Mouse (Mus musculus) liver, adult 2 months (tissue): ENCODE results near the gene Lasp1. TPM values are rescaled to one million over a fixed set of nuclear protein-coding genes. Genes with fewer than 3 reads are reported as not detected.

Source experiments
- DNase-seq: peaks from one replicate; pipeline ENCODE4 v3.0.0-alpha.2; 2011; ENCODE audit warnings: low read depth, low spot score; ENCODE audit errors: extremely low read depth
- H3K27ac ChIP-seq: fragments of 200-500 bp; replicated peaks from 2 replicates; pipeline ENCODE4 v1.5.1; 2012; ENCODE audit warnings: low read depth, mild to moderate bottlenecking, control low read depth, inconsistent platforms, low read length; ENCODE audit not compliant: insufficient read depth
- H3K27me3 ChIP-seq: fragments of 200-500 bp; 2 replicates; pipeline ENCODE4 v1.6.1; 2012; ENCODE audit warnings: mild to moderate bottlenecking, moderate library complexity, low read length, inconsistent platforms; ENCODE audit not compliant: control insufficient read depth, insufficient read depth
- H3K36me3 ChIP-seq: fragments of 200-500 bp; 2 replicates; pipeline ENCODE4 v1.6.1; 2012; ENCODE audit warnings: low read length, inconsistent platforms; ENCODE audit not compliant: control insufficient read depth, insufficient read depth
- H3K4me1 ChIP-seq: fragments of 200-500 bp; 2 replicates; pipeline ENCODE4 v1.6.1; 2011; ENCODE audit warnings: low read length; ENCODE audit not compliant: control insufficient read depth, insufficient read depth
- H3K4me3 ChIP-seq: fragments of 200-500 bp; 2 replicates; pipeline ENCODE4 v1.5.1; 2011; ENCODE audit warnings: low read depth, mild to moderate bottlenecking, control low read depth, low read length, moderate library complexity; ENCODE audit not compliant: insufficient read depth
- H3K79me2 ChIP-seq: fragments of 200-500 bp; 2 replicates; pipeline ENCODE4 v1.6.1; 2012; ENCODE audit warnings: inconsistent platforms, mild to moderate bottlenecking, low read length, moderate library complexity; ENCODE audit not compliant: control insufficient read depth, insufficient read depth
- H3K9ac ChIP-seq: fragments of 200-500 bp; 2 replicates; pipeline ENCODE4 v1.6.1; 2012; ENCODE audit warnings: low read depth, mild to moderate bottlenecking, control low read depth, inconsistent platforms, low read length
- CTCF ChIP-seq: fragments of 200-500 bp; IDR thresholded peaks from 2 replicates; pipeline ENCODE4 v1.5.1; 2011; ENCODE audit warnings: low read depth, low read length, control low read depth
- POLR2A ChIP-seq: fragments of 200-500 bp; IDR thresholded peaks from 2 replicates; pipeline ENCODE4 v1.6.1; 2011; ENCODE audit warnings: low read length, control low read depth; ENCODE audit not compliant: insufficient read depth; ENCODE audit errors: extremely low read depth
- WGBS: fragments of 180-500 bp; shearing (Covaris S2); methylation state at CpG from one replicate; pipeline ENCODE4 v1.1.7; 2018; 5-methylcytosine and 5-hydroxymethylcytosine counted together
- polyA plus RNA-seq: library from polyadenylated mRNA; depleted of rRNA; stranded (reverse); fragments of >200 nt; gene quantifications from 2 replicates; pipeline ENCODE4 v1.2.3, GENCODE M21; 2012; rRNA removed
- total RNA-seq: library from RNA; depleted of rRNA; stranded (reverse); fragments of >200 nt; gene quantifications from 2 replicates; pipeline ENCODE4 v1.2.3, GENCODE M21; 2014; rRNA removed

Gene Lasp1
- total and polyA plus RNA-seq, 2 experiments, result 23.3 to 80.5 TPM

DNA sequence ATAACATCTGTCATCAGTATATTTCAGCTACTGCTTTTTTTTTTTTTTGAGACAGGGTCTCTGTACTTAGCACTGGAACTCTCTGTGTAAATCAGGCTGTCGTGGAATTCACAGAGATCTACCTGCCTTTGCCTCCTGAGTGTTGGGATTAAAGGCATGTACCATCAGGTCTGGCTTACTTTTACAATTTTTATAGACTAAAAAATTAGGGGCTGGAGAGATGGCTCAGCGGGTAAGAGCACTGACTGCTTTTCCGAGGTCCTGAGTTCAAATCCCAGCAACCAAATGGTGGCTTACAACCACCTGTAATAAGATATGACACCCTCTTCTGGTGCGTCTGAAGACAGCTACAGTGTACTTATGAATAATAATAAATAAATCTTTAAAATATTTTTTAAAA is 81.6 kb downstream of the Lasp1 start:
- no peaks in the 10 kb centered on the region for H3K36me3 ChIP-seq
- H3K27ac ChIP-seq, result no peak overlapping the region
- H3K9ac ChIP-seq, result no peak overlapping the region
- TF ChIP-seq CTCF (no peak), POLR2A (no peak)
- H3K79me2 ChIP-seq, result no peaks in the 10 kb centered on the region
- H3K4me3 ChIP-seq, result no peak overlapping the region
- no peaks in the 10 kb centered on the region for H3K27me3 ChIP-seq
- WGBS, result 96% methylated on average over 4 of the region's 4 CpGs
- no peak for DNase-seq
- no peaks in the 10 kb centered on the region for H3K4me1 ChIP-seq

DNA sequence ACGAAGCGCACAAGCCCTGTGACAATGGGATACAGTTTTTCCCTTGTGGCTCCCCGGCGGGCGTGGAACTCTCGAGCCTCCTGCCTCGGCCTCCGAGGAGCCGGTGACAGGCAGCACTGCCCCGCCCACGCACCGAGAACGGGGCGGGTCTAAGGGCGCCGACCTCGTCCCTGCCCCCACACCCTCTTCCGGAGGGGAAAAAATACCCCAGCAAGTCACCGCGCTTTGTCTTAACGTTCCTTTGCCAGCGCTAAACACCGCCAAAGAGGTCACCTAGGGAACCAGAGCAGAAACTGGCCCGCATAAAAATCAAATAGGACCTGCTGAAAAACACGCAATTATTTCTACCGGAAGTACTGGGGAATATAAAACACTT is 84.7 kb downstream of the Lasp1 start:
- Histone ChIP-seq H3K27ac (peak overlapping the region; percentile 97), H3K36me3 (no peaks in the 10 kb centered on the region), H3K4me3 (peak overlapping the region; percentile 82), H3K4me1 (no peaks in the 10 kb centered on the region), H3K9ac (peak overlapping the region; percentile 84), H3K27me3 (no peaks in the 10 kb centered on the region), H3K79me2 (no peaks in the 10 kb centered on the region)
- 3% methylated on average over 26 of the region's 26 CpGs for WGBS
- TF ChIP-seq POLR2A, result no peak
- TF ChIP-seq CTCF, result no peak
- DNase-seq, result no peak

DNA sequence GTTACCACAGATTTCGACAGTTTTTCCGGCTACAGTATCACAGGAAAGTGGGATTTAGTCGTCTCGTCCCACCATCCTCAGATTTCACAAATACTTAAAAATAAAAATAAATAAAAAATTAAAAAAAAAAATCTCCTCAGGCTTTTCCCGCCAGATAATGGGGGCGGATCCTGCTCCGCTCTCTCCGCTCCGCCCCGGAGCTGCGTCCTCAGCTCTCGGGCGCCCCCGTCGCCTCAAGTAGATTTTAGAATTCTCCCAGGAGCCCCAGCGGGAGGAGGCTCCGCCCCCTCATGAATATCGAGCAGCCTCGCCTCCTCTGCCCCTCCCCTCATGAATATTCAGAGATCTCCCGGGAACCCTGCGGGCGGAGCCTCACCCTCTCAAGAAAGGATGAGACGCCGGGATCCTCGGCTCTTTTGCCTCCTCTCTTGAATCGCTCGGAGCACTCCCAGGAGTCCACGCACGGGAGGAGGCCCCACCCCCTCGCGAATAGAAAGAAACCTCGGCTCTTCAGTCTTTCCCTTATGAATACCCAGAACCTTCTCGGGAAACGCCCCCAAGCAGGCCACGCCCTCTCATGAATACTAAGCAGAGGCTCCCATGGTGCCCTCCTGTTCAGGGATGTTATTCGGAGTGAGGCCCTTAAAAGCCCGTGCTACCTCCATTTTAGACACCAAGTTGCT is 85.3 kb downstream of the Lasp1 start, which contains the start of gene Fbxo47:
Gene Fbxo47, minus strand, starts transcription at position 237 of the 683 bp plus-strand sequence.
- WGBS, result under 1% methylated on average over 37 of the region's 37 CpGs
- H3K9ac ChIP-seq, result peak within 1 kb of the TSS; percentile 84
- H3K4me1 ChIP-seq, result no peaks in the 10 kb centered on the region
- peak within 1 kb of the TSS; percentile 97 for H3K27ac ChIP-seq
- no peaks in the 10 kb centered on the region for H3K79me2 ChIP-seq
- H3K36me3 ChIP-seq, result no peaks in the 10 kb centered on the region
- H3K4me3 ChIP-seq, result peak within 1 kb of the TSS; percentile 82
- peak; percentile 87 for DNase-seq
- peak; percentile 65 for TF ChIP-seq CTCF
- TF ChIP-seq POLR2A, result no peak
- no peaks in the 10 kb centered on the region for H3K27me3 ChIP-seq

DNA sequence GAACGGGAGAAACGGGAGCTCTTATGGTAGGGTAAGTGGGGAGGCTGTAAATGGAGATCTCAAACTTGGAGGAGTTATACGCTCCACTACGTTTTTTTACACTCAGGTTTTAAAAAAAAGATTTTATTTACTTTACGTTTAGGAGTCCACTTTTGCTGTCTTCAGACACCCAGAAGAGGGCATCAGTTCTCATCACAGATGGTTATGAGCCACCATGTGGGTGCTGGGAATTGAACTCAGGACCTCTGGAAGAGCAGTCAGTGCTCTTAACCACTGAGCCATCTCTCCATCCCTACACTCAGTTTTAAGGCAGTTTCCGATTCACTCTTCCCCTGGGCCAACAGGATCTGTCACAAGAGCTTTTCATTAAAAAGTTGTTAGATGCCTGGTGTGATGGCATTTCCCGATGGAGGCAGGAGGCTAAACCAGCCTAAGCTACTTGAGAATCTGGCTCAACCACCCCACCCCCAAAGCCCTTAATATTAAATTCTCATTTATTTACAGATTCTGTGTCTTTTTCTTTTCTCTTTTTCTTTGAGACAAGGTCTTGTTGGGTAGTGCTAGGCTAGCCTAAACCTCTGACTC is 85.9 kb downstream of the Lasp1 start:
- no peak for DNase-seq
- 33% methylated on average over 7 of the region's 7 CpGs for WGBS
- Histone ChIP-seq H3K27me3 (no peaks in the 10 kb centered on the region), H3K9ac (peak overlapping the region; percentile 23; the same call in 1 of the 2 replicates), H3K27ac (no peak overlapping the region), H3K79me2 (no peaks in the 10 kb centered on the region), H3K4me1 (no peaks in the 10 kb centered on the region), H3K36me3 (no peaks in the 10 kb centered on the region), H3K4me3 (peak overlapping the region; percentile 57)
- TF ChIP-seq POLR2A, result no peak
- no peak for TF ChIP-seq CTCF

DNA sequence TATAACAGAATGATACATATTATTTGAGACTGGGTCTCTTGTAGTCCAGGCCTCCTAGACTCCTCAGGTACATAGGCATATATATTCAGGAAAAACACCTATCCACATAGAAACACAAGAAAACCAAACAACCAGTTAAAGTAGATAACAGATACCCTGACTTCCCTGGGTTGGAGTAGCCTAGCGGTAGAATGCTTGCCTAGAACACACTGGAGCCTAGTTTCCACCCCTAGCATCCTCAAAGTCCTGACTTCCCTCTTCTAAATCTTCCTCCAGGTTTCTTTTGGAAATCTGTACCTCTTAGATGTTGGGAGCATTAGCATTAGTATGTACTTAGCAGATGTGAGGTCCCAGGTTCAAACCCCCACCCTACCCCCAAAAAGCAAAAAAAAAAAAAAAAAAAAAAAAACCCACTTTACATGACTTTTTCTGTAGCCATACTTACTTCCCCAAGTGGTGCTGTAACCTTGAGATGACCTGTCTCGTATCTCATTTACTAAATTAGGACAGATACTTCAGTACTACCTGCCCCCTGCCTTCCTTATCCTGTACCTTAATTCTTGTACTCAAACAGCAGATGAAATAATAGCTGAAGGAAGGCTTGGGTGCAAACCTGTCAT is 86.6 kb downstream of the Lasp1 start:
- Histone ChIP-seq H3K27me3 (no peaks in the 10 kb centered on the region), H3K27ac (no peak overlapping the region), H3K4me3 (no peak overlapping the region), H3K4me1 (no peaks in the 10 kb centered on the region), H3K36me3 (no peaks in the 10 kb centered on the region), H3K9ac (no peak overlapping the region), H3K79me2 (no peaks in the 10 kb centered on the region)
- no peak for TF ChIP-seq CTCF
- TF ChIP-seq POLR2A, result no peak
- DNase-seq, result no peak
- WGBS, result 99% methylated on average over 2 of the region's 2 CpGs

Other genes starting within 250 kb of the Lasp1 start
- under 0.01 and 0.20 TPM in 2 replicates for gene Srcin1, start 222.8 kb upstream of the Lasp1 start, total RNA-seq
- 0.06 and 0.12 TPM in 2 replicates for gene Srcin1, start 222.8 kb upstream of the Lasp1 start, polyA plus RNA-seq
- gene Epop, start 169.3 kb upstream of the Lasp1 start, total RNA-seq, result 0.37 and 0.67 TPM in 2 replicates
- gene Epop, start 169.3 kb upstream of the Lasp1 start, polyA plus RNA-seq, result 2.5 and 3.5 TPM in 2 replicates
- 3.8 and 6.0 TPM in 2 replicates for gene Mllt6, start 135.6 kb upstream of the Lasp1 start, total RNA-seq
- 8.9 and 11.2 TPM in 2 replicates for gene Mllt6, start 135.6 kb upstream of the Lasp1 start, polyA plus RNA-seq
- gene Cisd3, start 113.2 kb upstream of the Lasp1 start, total RNA-seq, result 35.7 and 41.0 TPM in 2 replicates
- 73.6 and 94.5 TPM in 2 replicates for gene Cisd3, start 113.2 kb upstream of the Lasp1 start, polyA plus RNA-seq
- 0.34 and 0.37 TPM in 2 replicates for gene Pcgf2, start 98.5 kb upstream of the Lasp1 start, total RNA-seq
- gene Pcgf2, start 98.5 kb upstream of the Lasp1 start, polyA plus RNA-seq, result 5.6 and 12.0 TPM in 2 replicates
- gene Psmb3, start 95.6 kb upstream of the Lasp1 start, total RNA-seq, result 281 and 313 TPM in 2 replicates
- 299 and 334 TPM in 2 replicates for gene Psmb3, start 95.6 kb upstream of the Lasp1 start, polyA plus RNA-seq
- gene Pip4k2b, start 54.3 kb upstream of the Lasp1 start, total RNA-seq, result 4.1 and 5.5 TPM in 2 replicates
- 10.8 and 11.0 TPM in 2 replicates for gene Pip4k2b, start 54.3 kb upstream of the Lasp1 start, polyA plus RNA-seq
- 5.8 and 6.8 TPM in 2 replicates for gene Cwc25, start 32.4 kb upstream of the Lasp1 start, total RNA-seq
- gene Cwc25, start 32.4 kb upstream of the Lasp1 start, polyA plus RNA-seq, result 6.2 and 6.3 TPM in 2 replicates
- gene 1700001P01Rik, start 23.1 kb upstream of the Lasp1 start, total RNA-seq, result not detected in 2 replicates
- not detected in 2 replicates for gene 1700001P01Rik, start 23.1 kb upstream of the Lasp1 start, polyA plus RNA-seq
- 240 and 283 TPM in 2 replicates for gene Rpl23, start 16.6 kb upstream of the Lasp1 start, total RNA-seq
- 68.5 and 71.4 TPM in 2 replicates for gene Rpl23, start 16.6 kb upstream of the Lasp1 start, polyA plus RNA-seq
- 0.09 and 0.27 TPM in 2 replicates for gene B230217C12Rik, start 41.8 kb downstream of the Lasp1 start, total RNA-seq
- gene B230217C12Rik, start 41.8 kb downstream of the Lasp1 start, polyA plus RNA-seq, result 0.14 and 0.29 TPM in 2 replicates
- 1.4 and 1.9 TPM in 2 replicates for gene Fbxo47, start 85.2 kb downstream of the Lasp1 start, total RNA-seq
- gene Fbxo47, start 85.2 kb downstream of the Lasp1 start, polyA plus RNA-seq, result 0.17 and 0.27 TPM in 2 replicates
- 0.28 and 0.47 TPM in 2 replicates for gene Plxdc1, start 187.4 kb downstream of the Lasp1 start, total RNA-seq
- gene Plxdc1, start 187.4 kb downstream of the Lasp1 start, polyA plus RNA-seq, result 0.58 and 1.2 TPM in 2 replicates
- gene Arl5c, start 197.2 kb downstream of the Lasp1 start, total RNA-seq, result 0.20 and 0.37 TPM in 2 replicates
- gene Arl5c, start 197.2 kb downstream of the Lasp1 start, polyA plus RNA-seq, result 0.44 and 0.55 TPM in 2 replicates
- 0.37 and 0.54 TPM in 2 replicates for gene Cacnb1, start 224.0 kb downstream of the Lasp1 start, total RNA-seq
- 0.81 and 0.84 TPM in 2 replicates for gene Cacnb1, start 224.0 kb downstream of the Lasp1 start, polyA plus RNA-seq
- gene Rpl19, start 227.7 kb downstream of the Lasp1 start, total RNA-seq, result 606 and 614 TPM in 2 replicates
- gene Rpl19, start 227.7 kb downstream of the Lasp1 start, polyA plus RNA-seq, result 224 and 235 TPM in 2 replicates